Mouse (Mus musculus): ENCODE measurements around the gene Tubb2a. TPM values are rescaled to one million over a fixed set of nuclear protein-coding genes. Genes with fewer than 3 reads are reported as not detected.

Gene Tubb2a
- polyA plus RNA-seq, 1 experiment from 2014 or later = 1,972 TPM

Other genes with a start within 250 kb of the Tubb2a start
- gene Serpinb6e, start 234.6 kb downstream of the Tubb2a start, polyA plus RNA-seq (2015; fragmentation: Nextera tagmentation; extraction: Ambion mirVana) = 0.19 TPM in 1 of 2 replicates, not detected in the other
- 0.21 and 0.25 TPM in 2 replicates for gene Serpinb6c, start 172.3 kb downstream of the Tubb2a start, polyA plus RNA-seq (2015; fragmentation: Nextera tagmentation; extraction: Ambion mirVana)
- gene Nqo2, start 113.3 kb downstream of the Tubb2a start, polyA plus RNA-seq (2015; fragmentation: Nextera tagmentation; extraction: Ambion mirVana) = 9.0 and 10.3 TPM in 2 replicates
- 6.1 and 6.6 TPM in 2 replicates for gene Ripk1, start 75.6 kb downstream of the Tubb2a start, polyA plus RNA-seq (2015; fragmentation: Nextera tagmentation; extraction: Ambion mirVana)
- gene Serpinb6a, start 75.2 kb downstream of the Tubb2a start, polyA plus RNA-seq (2015; fragmentation: Nextera tagmentation; extraction: Ambion mirVana) = 37.4 and 38.7 TPM in 2 replicates
- 34.9 and 39.8 TPM in 2 replicates for gene Bphl, start 40.4 kb downstream of the Tubb2a start, polyA plus RNA-seq (2015; fragmentation: Nextera tagmentation; extraction: Ambion mirVana)
- gene Tubb2b, start 52.5 kb upstream of the Tubb2a start, polyA plus RNA-seq (2015; fragmentation: Nextera tagmentation; extraction: Ambion mirVana) = 795 and 852 TPM in 2 replicates
- gene Psmg4, start 85.0 kb upstream of the Tubb2a start, polyA plus RNA-seq (2015; fragmentation: Nextera tagmentation; extraction: Ambion mirVana) = 87.0 and 94.4 TPM in 2 replicates

Data from hindbrain, embryonic 13.5 days (tissue).